Mouse (Mus musculus): Measurements from ENCODE around the gene Gm10037. TPM values are rescaled to one million over a fixed set of nuclear protein-coding genes. Genes with fewer than 3 reads are reported as not detected.
"Not testable (repeated sequence)": the region's sequence is repeated elsewhere in the genome, so short reads cannot be mapped to it uniquely, and the experiment has no call there.

Gm10037 gene
- polyA plus RNA-seq, 1 experiment: not detected

- Histone ChIP-seq H3K4me3 (ENCODE audit: insufficient read depth, low read depth, low read length) (no peak overlapping the region), H3K4me1 (ENCODE audit: control insufficient read depth, insufficient read depth, low read length) (no peaks in the 10 kb centered on the region), H3K27ac (ENCODE audit: insufficient read depth, low read depth, low read length) (no peak overlapping the region)
- 14% methylated on average over 5 of the region's 5 CpGs for WGBS
- TF ChIP-seq POLR2A (IDR thresholded peaks at IDR 0.05; ENCODE audit: insufficient read depth, low read depth, low read length) (no peak), CTCF (IDR thresholded peaks at IDR 0.05; ENCODE audit: insufficient read depth, low read depth, low read length) (no peak)
Measured at GRCm38 (mm10) chr13:67864764-67865350, 34.0 kb downstream of the Gm10037 start.

- WGBS: 32% methylated on average over 3 of the region's 3 CpGs
- Histone ChIP-seq H3K4me1 (ENCODE audit: control insufficient read depth, insufficient read depth, low read length) (no peaks in the 10 kb centered on the region), H3K4me3 (ENCODE audit: insufficient read depth, low read depth, low read length) (no peak overlapping the region), H3K27ac (ENCODE audit: insufficient read depth, low read depth, low read length) (no peak overlapping the region)
- TF ChIP-seq POLR2A (IDR thresholded peaks at IDR 0.05; ENCODE audit: insufficient read depth, low read depth, low read length) (no peak), CTCF (IDR thresholded peaks at IDR 0.05; ENCODE audit: insufficient read depth, low read depth, low read length) (no peak)
Measured at GRCm38 (mm10) chr13:67867899-67868298, 37.0 kb downstream of the Gm10037 start.

- not testable (repeated sequence) for H3K4me3 ChIP-seq (ENCODE audit: insufficient read depth, low read depth, low read length)
Measured at GRCm38 (mm10) chr13:67876049-67876698, 45.3 kb downstream of the Gm10037 start.

GRCm38 (mm10) chr13:67876699-67877254, 45.9 kb downstream of the Gm10037 start:
- no peaks in the 10 kb centered on the region for H3K4me1 ChIP-seq (ENCODE audit: control insufficient read depth, insufficient read depth, low read length)
- H3K27ac ChIP-seq (ENCODE audit: insufficient read depth, low read depth, low read length): no peak overlapping the region
- 61% methylated on average over 6 of the region's 7 CpGs for WGBS
- TF ChIP-seq POLR2A (IDR thresholded peaks at IDR 0.05; ENCODE audit: insufficient read depth, low read depth, low read length) (no peak), CTCF (IDR thresholded peaks at IDR 0.05; ENCODE audit: insufficient read depth, low read depth, low read length) (no peak)
- no peak overlapping the region for H3K4me3 ChIP-seq (ENCODE audit: insufficient read depth, low read depth, low read length)

More at GRCm38 (mm10) chr13:67876049-67876698, 45.3 kb downstream of the Gm10037 start:
- not testable (repeated sequence) for H3K27ac ChIP-seq (ENCODE audit: insufficient read depth, low read depth, low read length); H3K4me1 ChIP-seq (ENCODE audit: control insufficient read depth, insufficient read depth, low read length)
- WGBS: 32% methylated on average over 8 of the region's 12 CpGs

- Histone ChIP-seq H3K27ac (ENCODE audit: insufficient read depth, low read depth, low read length) (no peak overlapping the region), H3K4me3 (ENCODE audit: insufficient read depth, low read depth, low read length) (no peak overlapping the region), H3K4me1 (ENCODE audit: control insufficient read depth, insufficient read depth, low read length) (no peaks in the 10 kb centered on the region)
- 91% methylated on average over 8 of the region's 8 CpGs for WGBS
- TF ChIP-seq POLR2A (IDR thresholded peaks at IDR 0.05; ENCODE audit: insufficient read depth, low read depth, low read length): no peak
Measured at GRCm38 (mm10) chr13:67883966-67884365, 53.1 kb downstream of the Gm10037 start.

Other genes with a start within 250 kb of the Gm10037 start
- not detected in 2 replicates for gene Zfp729b, start 221.4 kb upstream of the Gm10037 start, polyA plus RNA-seq (2012; ENCODE audit: insufficient read depth, insufficient read length, low replicate concordance, missing spikeins)
- not detected in 2 replicates for gene Gm49345, start 193.3 kb upstream of the Gm10037 start, polyA plus RNA-seq (2012; ENCODE audit: insufficient read depth, insufficient read length, low replicate concordance, missing spikeins)
- gene Zfp729a, start 193.3 kb upstream of the Gm10037 start, polyA plus RNA-seq (2012; ENCODE audit: insufficient read depth, insufficient read length, low replicate concordance, missing spikeins): not detected in 2 replicates
- not detected in 2 replicates for gene Zfp738, start 144.0 kb upstream of the Gm10037 start, polyA plus RNA-seq (2012; ENCODE audit: insufficient read depth, insufficient read length, low replicate concordance, missing spikeins)
- not detected in 2 replicates for gene Zfp65, start 101.9 kb upstream of the Gm10037 start, polyA plus RNA-seq (2012; ENCODE audit: insufficient read depth, insufficient read length, low replicate concordance, missing spikeins)
- not detected in 2 replicates for gene Zfp85, start 75.9 kb upstream of the Gm10037 start, polyA plus RNA-seq (2012; ENCODE audit: insufficient read depth, insufficient read length, low replicate concordance, missing spikeins)
- gene Zfp493, start 51.4 kb upstream of the Gm10037 start, polyA plus RNA-seq (2012; ENCODE audit: insufficient read depth, insufficient read length, low replicate concordance, missing spikeins): not detected in 2 replicates
- gene Zfp273, start 17.4 kb upstream of the Gm10037 start, polyA plus RNA-seq (2012; ENCODE audit: insufficient read depth, insufficient read length, low replicate concordance, missing spikeins): not detected in 2 replicates
- gene BC048507, start 32.2 kb downstream of the Gm10037 start, polyA plus RNA-seq (2012; ENCODE audit: insufficient read depth, insufficient read length, low replicate concordance, missing spikeins): not detected in 2 replicates

Measured in olfactory bulb, adult 2 months (tissue).